Mouse (Mus musculus) NIH3T3 (cell line): ENCODE measurements around the gene Myt1l.

Experiments
- DNase-seq: peaks from one replicate; pipeline ENCODE4 v3.0.0-alpha.2; 2012; ENCODE audit warnings: low read depth

Gene Myt1l

DNA sequence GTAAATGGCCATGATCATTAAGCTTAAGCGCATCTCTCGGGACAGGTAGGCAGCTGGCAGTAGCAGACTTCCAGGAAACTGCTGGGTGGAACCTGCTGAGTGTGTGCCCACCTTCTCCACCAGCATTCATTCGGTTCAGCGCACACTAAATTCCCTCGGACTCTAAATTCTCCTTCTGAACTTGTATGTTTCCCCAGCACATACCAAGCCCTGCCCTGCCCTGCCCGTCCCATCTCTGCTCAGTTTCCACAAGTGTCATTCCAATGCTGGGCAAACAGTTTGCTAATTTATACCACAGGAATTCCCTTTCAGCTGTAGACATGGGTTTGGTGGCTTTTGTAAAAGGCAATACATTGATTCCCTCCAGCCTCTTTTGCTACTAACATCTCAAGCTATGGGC, 436.8 kb downstream of the Myt1l start:
- DNase-seq = no peak

DNA sequence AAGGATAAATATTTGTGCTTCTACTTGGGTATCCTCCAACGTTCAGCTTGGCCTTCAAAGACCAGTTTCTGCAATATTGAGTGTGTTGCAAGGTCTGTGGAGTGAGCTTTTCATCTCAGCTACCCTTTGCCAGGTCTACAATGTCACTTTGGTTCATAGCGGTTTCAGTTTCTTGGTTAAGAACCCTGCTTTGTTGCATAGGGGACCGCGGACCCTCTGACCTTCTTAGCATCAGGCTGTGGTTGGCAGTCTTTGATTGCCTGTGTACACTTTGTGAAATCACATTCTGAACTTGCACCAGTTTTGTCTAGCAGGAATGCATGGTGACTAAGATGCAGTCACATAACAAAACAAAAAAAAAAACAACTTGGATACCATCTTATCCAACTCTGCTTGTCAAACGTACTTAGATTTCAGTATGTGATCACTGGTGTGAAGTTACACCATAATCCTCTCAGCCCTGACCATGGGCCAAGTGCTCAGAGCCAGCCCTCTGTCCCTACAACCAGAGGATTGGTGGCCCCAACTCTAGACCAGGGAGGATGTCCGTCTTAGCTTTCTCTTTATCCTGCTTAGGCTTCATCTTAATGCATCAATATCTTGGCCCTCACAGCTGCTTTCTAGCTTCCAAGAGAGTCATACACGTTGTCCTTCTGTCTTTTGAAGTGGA, 443.7 kb downstream of the Myt1l start:
- no peak for DNase-seq

DNA sequence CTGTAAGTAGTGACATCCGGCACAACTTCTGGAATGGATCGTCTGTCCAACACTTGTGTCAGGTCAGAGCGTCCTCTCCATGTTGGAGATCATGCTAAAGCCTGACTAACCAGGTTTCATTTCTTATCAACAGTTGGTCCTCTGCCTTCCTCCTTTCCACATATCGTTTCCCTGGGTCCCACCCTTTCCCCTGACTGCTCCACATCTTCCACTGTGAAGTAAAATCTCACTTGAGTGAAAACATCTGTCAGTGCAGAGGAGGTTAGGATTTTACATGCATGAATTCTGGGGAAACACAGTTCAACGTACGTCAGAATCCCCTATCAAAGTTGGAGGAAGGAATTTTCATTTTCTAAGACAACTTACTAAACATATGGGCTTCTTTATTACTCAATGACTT, 444.3 kb downstream of the Myt1l start:
- no peak for DNase-seq
